Mouse (Mus musculus): ENCODE results near the gene Eif2s2.

DNA sequence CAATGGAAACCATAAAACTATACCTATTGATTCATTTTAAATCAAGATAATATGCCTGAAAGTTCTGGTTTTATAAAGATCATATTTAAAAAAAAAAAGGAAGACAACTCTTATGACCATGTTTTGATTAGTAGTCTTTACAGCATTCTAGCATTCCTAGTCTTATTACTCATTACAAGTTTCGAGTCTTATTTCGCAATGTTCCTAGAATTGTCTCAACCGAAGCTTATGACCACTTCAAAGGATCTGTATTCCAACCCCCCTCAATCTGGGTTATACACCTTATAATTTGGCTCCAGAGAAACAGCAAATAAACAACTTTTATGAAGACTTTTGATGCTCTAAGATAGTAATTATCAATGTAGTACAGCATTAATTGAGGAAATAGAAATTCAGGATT, 9.4 kb upstream of the Eif2s2 start:
- TF ChIP-seq POLR2A (IDR thresholded peaks at IDR 0.05; ENCODE audit: low read depth, low read length) (no peak), CTCF (conservative IDR thresholded peaks at IDR 0.05; ENCODE audit: insufficient read depth, insufficient read length, low read depth, low read length) (no peak)

All from kidney, adult 2 months (tissue).